Mouse (Mus musculus) activated CD4-positive, CD25-positive, alpha-beta regulatory T cell, adult 9 weeks (primary cell): ENCODE data around the gene Acsm4. TPM values are rescaled to one million over a fixed set of nuclear protein-coding genes. Genes with fewer than 3 reads are reported as not detected.

Experiments used
- polyA plus RNA-seq: library from polyadenylated mRNA; unstranded; fragments of 100-300 nt; shearing (Covaris generic); gene quantifications from one replicate; pipeline ENCODE4 v1.2.1, GENCODE M21; 2017

Acsm4 gene
- polyA plus RNA-seq: not detected

GRCm38 (mm10) chr7:119689726-119690125 lies at the start of gene Acsm4:
Gene Acsm4, plus strand, starts transcription at chr7:119690026.

GRCm38 (mm10) chr7:119720253-119720946 lies 30.6 kb downstream of the Acsm4 start, which contains the start of gene Thumpd1:
Gene Thumpd1, minus strand, starts transcription at chr7:119720798.

GRCm38 (mm10) chr7:119760527-119760951 lies 70.7 kb downstream of the Acsm4 start, which contains the start of gene Acsm3:
Gene Acsm3, plus strand, starts transcription at chr7:119760923.

Other genes starting within 250 kb of the Acsm4 start
- gene Gp2, start 230.7 kb upstream of the Acsm4 start, polyA plus RNA-seq: not detected
- not detected for gene Umod, start 210.7 kb upstream of the Acsm4 start, polyA plus RNA-seq
- not detected for gene Acsm5, start 170.6 kb upstream of the Acsm4 start, polyA plus RNA-seq
- not detected for gene Pdilt, start 166.5 kb upstream of the Acsm4 start, polyA plus RNA-seq
- gene Acsm2, start 135.7 kb upstream of the Acsm4 start, polyA plus RNA-seq: not detected
- gene Acsm1, start 83.0 kb upstream of the Acsm4 start, polyA plus RNA-seq: not detected
- gene Thumpd1, start 30.8 kb downstream of the Acsm4 start, polyA plus RNA-seq: 90.4 TPM
- not detected for gene Acsm3, start 70.9 kb downstream of the Acsm4 start, polyA plus RNA-seq
- gene Rexo5, start 104.0 kb downstream of the Acsm4 start, polyA plus RNA-seq: 60.9 TPM
- gene Eri2, start 104.0 kb downstream of the Acsm4 start, polyA plus RNA-seq: 14.1 TPM
- gene Lyrm1, start 205.8 kb downstream of the Acsm4 start, polyA plus RNA-seq: 20.5 TPM
- 19.4 TPM for gene Dcun1d3, start 206.3 kb downstream of the Acsm4 start, polyA plus RNA-seq